Mouse (Mus musculus) cerebellum, adult 2 months (tissue): ENCODE measurements around the gene Prrg2. TPM values are rescaled to one million over a fixed set of nuclear protein-coding genes. Genes with fewer than 3 reads are reported as not detected.
A peak's percentile ranks its signal among the peaks of the same experiment; 100 is the strongest.
"Not testable (repeated sequence)": the region's sequence is repeated elsewhere in the genome, so short reads cannot be mapped to it uniquely, and the experiment has no call there.

Experiments
- DNase-seq, 2 experiments: peaks; one replicate each; pipeline ENCODE4 v3.0.0; 2021
- H3K27ac ChIP-seq: fragments of 200-500 bp; 2 replicates; pipeline ENCODE4 v1.5.1; 2012; ENCODE audit warnings: low read length, control low read depth, inconsistent platforms; ENCODE audit not compliant: insufficient read depth
- H3K27me3 ChIP-seq: fragments of 200-500 bp; 2 replicates; pipeline ENCODE4 v1.6.1; 2012; ENCODE audit warnings: inconsistent platforms, mild to moderate bottlenecking, low read length, moderate library complexity; ENCODE audit not compliant: control insufficient read depth, insufficient read depth
- H3K4me1 ChIP-seq: fragments of 200-500 bp; 2 replicates; pipeline ENCODE4 v1.6.1; 2011; ENCODE audit warnings: low read length; ENCODE audit not compliant: control insufficient read depth, insufficient read depth
- H3K4me3 ChIP-seq: fragments of 200-500 bp; replicated peaks from 2 replicates; pipeline ENCODE3; 2011; ENCODE audit warnings: mild to moderate bottlenecking, low read depth, low read length, control low read depth; ENCODE audit not compliant: insufficient read depth
- CTCF ChIP-seq: fragments of 200-500 bp; IDR thresholded peaks from 2 replicates; pipeline ENCODE4 v1.5.1; 2011; ENCODE audit warnings: low read depth, mild to moderate bottlenecking, control low read depth, low read length, moderate library complexity, borderline replicate concordance; ENCODE audit not compliant: insufficient read depth
- POLR2A ChIP-seq: fragments of 200-500 bp; IDR thresholded peaks from 2 replicates; pipeline ENCODE4 v1.6.1; 2011; ENCODE audit warnings: low read length, control low read depth, borderline replicate concordance; ENCODE audit not compliant: insufficient read depth
- WGBS: fragments of 180-500 bp; shearing (Covaris S2); methylation state at CpG from one replicate; pipeline ENCODE4 v1.1.7; 2018; 5-methylcytosine and 5-hydroxymethylcytosine counted together
- polyA plus RNA-seq: library from polyadenylated mRNA; depleted of rRNA; stranded (reverse); fragments of >200 nt; gene quantifications from 2 replicates; pipeline ENCODE4 v1.2.3, GENCODE M21; 2012

The Prrg2 gene
- polyA plus RNA-seq, 1 experiment: 23.7 TPM

- Histone ChIP-seq H3K4me1 (peaks cover 3% of the 10 kb centered on the region; the same call in 1 of the 2 replicates), H3K27me3 (no peaks in the 10 kb centered on the region), H3K27ac (peak overlapping the region; percentile 61), H3K4me3 (peak overlapping the region; percentile 42)
- WGBS: 71% methylated on average over 9 of the region's 9 CpGs
- DNase-seq: no peak
- TF ChIP-seq POLR2A (no peak), CTCF (no peak)
Observed at GRCm38 (mm10) chr7:45102940-45103585, 40.6 kb upstream of the Prrg2 start.

DNA sequence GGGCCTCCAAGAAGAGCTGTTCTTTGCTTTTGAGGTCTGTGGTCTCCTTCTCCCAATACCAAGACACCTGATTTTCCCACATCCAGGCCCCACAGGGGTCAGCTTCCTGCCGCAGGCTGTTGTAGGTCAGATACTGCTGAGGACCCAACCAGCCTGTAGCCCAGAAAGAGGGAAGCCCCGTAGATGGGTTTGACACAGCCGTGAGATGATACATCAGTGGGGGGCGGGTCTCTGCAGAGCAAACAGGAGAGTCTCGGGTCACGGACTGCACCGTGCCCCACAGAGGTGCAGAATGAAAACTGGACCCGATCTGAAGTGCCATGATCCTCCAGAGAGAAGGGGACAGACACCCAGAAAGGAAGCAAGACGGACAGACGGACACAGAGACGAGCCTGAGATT is 40.0 kb upstream of the Prrg2 start:
- TF ChIP-seq POLR2A (no peak), CTCF (no peak)
- H3K27ac ChIP-seq: no peak overlapping the region
- H3K27me3 ChIP-seq: no peaks in the 10 kb centered on the region
- no peak overlapping the region for H3K4me3 ChIP-seq
- H3K4me1 ChIP-seq: peaks cover 3% of the 10 kb centered on the region; the same call in 1 of the 2 replicates
- 86% methylated on average over 11 of the region's 11 CpGs for WGBS
- DNase-seq: no peak

DNA sequence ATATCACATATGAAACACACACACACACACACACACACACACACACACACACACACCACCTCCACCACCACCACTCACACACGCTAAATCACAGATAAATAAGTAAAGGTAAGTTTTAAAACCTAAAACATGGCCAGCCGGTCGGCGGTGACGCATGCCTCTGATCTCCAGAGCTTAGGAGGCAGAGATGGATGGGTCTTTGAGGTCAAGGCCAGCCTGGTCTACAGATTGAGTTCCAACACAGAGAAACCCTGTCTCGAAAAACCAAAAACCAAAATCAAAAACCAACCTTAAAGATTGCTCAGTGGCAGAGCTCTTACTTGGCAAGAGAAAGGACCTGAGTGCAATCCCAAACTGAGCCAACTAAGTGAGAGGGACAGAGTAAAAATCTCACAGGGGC is 37.6 kb upstream of the Prrg2 start:
- 91% methylated on average over 6 of the region's 6 CpGs for whole genome bisulfite sequencing
- TF ChIP-seq POLR2A: no peak
- no peak for TF ChIP-seq CTCF
- no peak for DNase-seq
- Histone ChIP-seq H3K27ac (no peak overlapping the region), H3K4me3 (no peak overlapping the region), H3K4me1 (peaks cover 3% of the 10 kb centered on the region; the same call in 1 of the 2 replicates), H3K27me3 (no peaks in the 10 kb centered on the region)

DNA sequence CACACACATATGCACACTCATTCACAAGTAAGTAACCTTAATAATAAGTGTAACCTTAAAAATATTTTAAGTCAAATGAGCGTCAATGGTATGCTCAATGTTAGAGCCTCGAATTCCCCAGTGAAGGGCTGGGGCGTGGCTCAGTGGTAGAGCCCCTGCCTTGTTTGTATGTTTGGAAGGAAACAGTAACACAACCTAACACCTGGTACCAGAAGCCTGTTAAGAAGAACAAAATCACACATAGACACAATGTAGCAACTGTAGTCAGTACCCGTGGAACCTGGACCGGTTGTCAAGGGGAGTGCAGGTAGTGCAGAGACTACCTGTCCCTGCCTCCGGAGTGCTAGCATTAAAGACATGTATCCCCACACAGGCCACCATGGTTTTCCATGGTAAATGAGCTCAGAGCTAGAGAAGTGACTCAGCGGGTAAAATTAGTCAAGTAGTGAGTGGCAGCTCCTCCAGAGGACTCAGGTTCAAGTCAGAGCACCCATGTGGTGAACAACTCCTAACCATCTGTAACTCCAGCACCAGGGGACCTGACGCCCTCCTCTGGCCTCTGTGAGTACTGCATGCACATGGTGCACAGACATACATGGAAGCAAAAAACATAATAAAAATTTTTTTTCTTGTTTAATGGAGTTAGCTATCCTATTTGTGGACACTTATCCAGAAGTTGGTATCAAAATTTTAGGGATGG is 36.2 kb upstream of the Prrg2 start:
- WGBS: 88% methylated on average over 8 of the region's 8 CpGs
- Histone ChIP-seq H3K4me1 (peaks cover 3% of the 10 kb centered on the region; the same call in 1 of the 2 replicates), H3K27ac (no peak overlapping the region), H3K4me3 (no peak overlapping the region), H3K27me3 (no peaks in the 10 kb centered on the region)
- DNase-seq: no peak
- TF ChIP-seq CTCF (no peak), POLR2A (no peak)

DNA sequence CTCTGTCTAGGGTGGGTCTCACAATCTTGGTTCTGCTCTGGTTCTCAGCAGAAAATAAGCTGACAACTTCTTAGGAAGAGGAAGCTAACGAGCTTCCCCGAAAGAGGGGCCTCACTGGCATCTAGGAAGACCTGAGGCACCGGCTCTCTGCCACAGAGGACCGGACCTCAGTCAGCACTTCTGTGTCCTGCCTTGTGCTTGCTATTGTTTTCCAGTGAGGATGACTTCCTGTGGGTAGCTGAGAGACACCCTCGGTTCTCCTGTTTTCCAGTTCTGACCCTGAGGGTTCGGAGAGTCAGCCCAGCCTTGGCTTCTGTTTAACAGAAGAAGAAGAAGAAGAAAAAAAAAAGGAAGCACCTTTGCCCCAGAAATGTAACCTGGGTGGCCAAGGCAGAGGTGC is 35.0 kb upstream of the Prrg2 start:
- TF ChIP-seq POLR2A (no peak), CTCF (no peak)
- Histone ChIP-seq H3K27me3 (no peaks in the 10 kb centered on the region), H3K27ac (no peak overlapping the region), H3K4me1 (no peaks in the 10 kb centered on the region), H3K4me3 (no peak overlapping the region)
- DNase-seq: no peak
- 73% methylated on average over 6 of the region's 6 CpGs for WGBS

DNA sequence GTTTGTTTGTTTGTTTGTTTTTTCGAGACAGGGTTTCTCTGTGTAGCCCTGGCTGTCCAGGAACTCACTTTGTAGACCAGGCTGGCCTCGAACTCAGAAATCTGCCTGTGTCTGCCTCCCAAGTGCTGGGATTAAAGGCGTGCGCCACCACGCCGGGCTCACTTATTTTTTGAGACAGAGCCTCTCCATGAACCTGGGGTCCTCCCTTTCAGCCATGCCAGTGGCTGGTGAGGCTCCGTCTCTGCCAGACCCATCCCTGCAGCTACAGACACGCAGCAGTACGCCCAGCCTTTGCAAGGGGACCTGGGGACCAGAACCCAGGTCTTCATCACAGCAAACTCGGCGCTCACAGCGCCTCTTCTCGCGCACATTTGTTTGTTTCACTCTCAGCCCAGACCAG is 33.5 kb upstream of the Prrg2 start:
- WGBS: 94% methylated on average over 14 of the region's 14 CpGs
- not testable (repeated sequence) for H3K27me3 ChIP-seq, H3K27ac ChIP-seq, DNase-seq, H3K4me3 ChIP-seq, H3K4me1 ChIP-seq

DNA sequence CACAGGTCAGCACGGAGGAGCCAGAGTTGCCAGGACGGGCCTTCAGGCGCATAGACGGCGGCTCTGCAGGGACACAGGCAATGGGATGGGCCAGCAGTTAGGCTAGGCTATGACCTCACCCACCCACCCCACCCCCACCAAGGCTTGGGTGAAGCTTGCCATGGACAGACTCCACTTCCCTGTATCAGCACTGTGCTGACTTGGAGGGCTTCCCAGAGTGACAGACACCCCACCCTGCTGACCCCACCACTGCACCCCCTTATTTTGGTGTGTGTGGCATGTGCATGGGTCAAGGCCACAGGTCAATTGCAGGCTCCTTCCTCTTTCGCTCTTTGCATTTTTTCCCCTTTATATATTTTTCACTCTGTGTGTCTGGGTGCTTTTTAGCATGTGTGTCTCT is 32.9 kb upstream of the Prrg2 start:
- Histone ChIP-seq H3K27me3 (no peaks in the 10 kb centered on the region; the same call in 1 of the 2 replicates), H3K4me3 (no peak overlapping the region), H3K4me1 (no peaks in the 10 kb centered on the region), H3K27ac (no peak overlapping the region)
- TF ChIP-seq POLR2A (no peak), CTCF (no peak)
- DNase-seq: no peak
- 78% methylated on average over 6 of the region's 6 CpGs for WGBS

DNA sequence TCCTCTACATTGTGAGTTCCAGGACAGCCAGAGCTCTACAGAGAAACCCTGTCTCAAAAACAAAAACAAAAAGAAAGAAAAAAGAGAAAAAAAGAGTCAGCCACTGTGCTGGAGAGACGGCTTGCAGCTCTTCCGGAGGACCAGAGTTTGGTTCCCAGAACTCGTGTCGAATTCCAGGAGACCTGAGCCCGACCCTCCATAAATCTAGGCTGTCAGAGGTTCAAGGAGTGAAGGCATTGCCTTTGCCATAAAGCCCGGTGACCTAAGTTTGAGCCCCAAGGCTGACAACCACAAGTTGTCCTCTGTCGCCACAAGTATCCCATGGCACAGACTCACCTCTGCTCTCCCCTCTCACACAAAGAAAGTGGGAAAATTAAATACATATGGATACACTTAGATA is 31.6 kb upstream of the Prrg2 start:
- no peak overlapping the region for H3K27ac ChIP-seq
- no peak for DNase-seq
- 82% methylated on average over 7 of the region's 7 CpGs for WGBS
- H3K4me1 ChIP-seq: no peaks in the 10 kb centered on the region
- H3K4me3 ChIP-seq: no peak overlapping the region
- TF ChIP-seq POLR2A: no peak
- no peak for TF ChIP-seq CTCF
- no peaks in the 10 kb centered on the region; the same call in 1 of the 2 replicates for H3K27me3 ChIP-seq
